Mouse (Mus musculus) heart, embryonic 11.5 days (tissue): ENCODE results near the gene Akr1c6. TPM values are rescaled to one million over a fixed set of nuclear protein-coding genes. Genes with fewer than 3 reads are reported as not detected.
"Not testable (repeated sequence)": the region's sequence is repeated elsewhere in the genome, so short reads cannot be mapped to it uniquely, and the experiment has no call there.

ENCODE experiments used
- ATAC-seq: fragments of 200-750 bp; cut with Nextera tagmentation; replicated peaks from 2 replicates; pipeline ENCODE4 v1.8.0; 2017; ENCODE audit warnings: moderate library complexity; ENCODE audit not compliant: insufficient number of reproducible peaks, low FRiP score, low TSS enrichment
- H3K27ac ChIP-seq: fragments of 300-500 bp; sonication (generic); 2 replicates; pipeline ENCODE4 v1.5.1; 2014; ENCODE audit warnings: mild to moderate bottlenecking, low read depth, low read length
- H3K27me3 ChIP-seq: fragments of 300-500 bp; sonication (generic); 2 replicates; pipeline ENCODE4 v1.6.1; 2014; ENCODE audit warnings: mild to moderate bottlenecking, low read length, mixed read lengths; ENCODE audit not compliant: control insufficient read depth, insufficient read depth
- H3K36me3 ChIP-seq: fragments of 300-500 bp; sonication (generic); 2 replicates; pipeline ENCODE4 v1.6.1; 2014; ENCODE audit warnings: mild to moderate bottlenecking, low read length, moderate library complexity, mixed read lengths; ENCODE audit not compliant: control insufficient read depth, insufficient read depth
- H3K4me1 ChIP-seq: fragments of 300-500 bp; sonication (generic); 2 replicates; pipeline ENCODE4 v1.6.1; 2014; ENCODE audit warnings: low read length; ENCODE audit not compliant: control insufficient read depth, insufficient read depth
- H3K4me2 ChIP-seq: fragments of 300-500 bp; sonication (generic); 2 replicates; pipeline ENCODE4 v1.6.1; 2014; ENCODE audit warnings: mild to moderate bottlenecking, moderate library complexity
- H3K4me3 ChIP-seq: fragments of 300-500 bp; sonication (generic); 2 replicates; pipeline ENCODE4 v1.5.1; 2014; ENCODE audit warnings: low read depth, low read length
- H3K9ac ChIP-seq: fragments of 300-500 bp; sonication (generic); 2 replicates; pipeline ENCODE4 v1.6.1; 2014; ENCODE audit warnings: mild to moderate bottlenecking, low read depth, low read length, moderate library complexity
- H3K9me3 ChIP-seq: fragments of 300-500 bp; sonication (generic); replicated peaks from 2 replicates; pipeline ENCODE4 v1.6.1; 2016; ENCODE audit warnings: low read length; ENCODE audit not compliant: control insufficient read depth
- WGBS: fragments of 180-500 bp; shearing (Covaris S2); extraction: QIAGEN DNeasy Blood & Tissue Kit; methylation state at CpG from one replicate; pipeline ENCODE4 v1.1.7; 2014; ENCODE audit not compliant: insufficient replicate concordance; 5-methylcytosine and 5-hydroxymethylcytosine counted together
- polyA plus RNA-seq: library from polyadenylated mRNA; unstranded; fragments of >200 nt; fragmentation: Nextera tagmentation; extraction: Ambion mirVana; gene quantifications from 2 replicates; pipeline ENCODE4 v1.2.1, GENCODE M21; 2014

Gene Akr1c6
- not detected in 2 replicates for polyA plus RNA-seq

DNA sequence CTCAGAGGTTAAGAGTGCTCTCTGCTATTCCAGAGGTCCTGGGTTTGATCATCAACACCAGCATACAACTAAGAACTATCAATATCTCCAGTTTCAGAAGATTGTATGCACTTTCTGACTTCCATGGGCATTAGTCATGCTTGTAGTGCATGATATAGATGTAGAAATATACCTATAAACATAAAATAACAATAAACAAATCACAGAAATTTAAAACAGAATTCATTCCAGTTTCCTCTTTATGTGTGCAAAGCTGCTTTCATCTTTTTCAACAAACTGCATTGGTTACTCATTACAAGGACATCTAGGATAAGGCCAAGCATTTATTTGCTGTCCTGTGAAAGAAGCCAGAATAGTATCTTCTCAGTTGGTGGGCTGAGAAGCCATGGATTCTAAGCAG, at the start of gene Akr1c6:
Akr1c6 (plus strand) TSS at position 301 of the 400 bp plus-strand sequence.
- no peaks in the 10 kb centered on the region for H3K27me3 ChIP-seq
- H3K9me3 ChIP-seq: no peaks in the 10 kb centered on the region
- no peak within 1 kb of the TSS for H3K4me2 ChIP-seq
- H3K36me3 ChIP-seq: no peaks in the 10 kb centered on the region
- H3K9ac ChIP-seq: no peak within 1 kb of the TSS
- no peak within 1 kb of the TSS for H3K27ac ChIP-seq
- no peak within 1 kb of the TSS for H3K4me3 ChIP-seq
- H3K4me1 ChIP-seq: no peaks in the 10 kb centered on the region
- ATAC-seq: no peak

DNA sequence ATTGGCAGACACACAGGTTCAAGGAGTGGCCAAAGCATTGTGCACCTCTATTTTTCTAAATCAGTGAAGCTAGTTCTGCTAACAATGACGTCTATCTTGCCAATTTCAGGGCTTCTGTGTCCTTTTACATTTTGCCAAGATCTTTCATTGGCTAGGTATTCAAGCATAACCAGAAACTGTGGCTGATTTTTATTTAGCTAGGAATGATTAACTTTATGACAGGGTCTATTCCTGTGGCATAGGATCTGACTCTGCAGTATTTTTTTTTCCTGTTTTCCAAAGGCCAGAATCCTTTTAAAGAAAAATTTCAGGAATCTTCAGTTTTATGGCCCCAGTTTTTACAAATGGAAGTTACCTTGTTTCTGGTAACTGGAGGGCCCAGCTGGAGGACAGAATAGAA, 49.2 kb upstream of the Akr1c6 start:
- no peaks in the 10 kb centered on the region for H3K9me3 ChIP-seq
- no peak overlapping the region for H3K9ac ChIP-seq
- no peak for ATAC-seq
- no peaks in the 10 kb centered on the region for H3K27me3 ChIP-seq
- WGBS: 77% methylated on average over 1 of the region's 1 CpGs
- H3K36me3 ChIP-seq: no peaks in the 10 kb centered on the region
- H3K4me2 ChIP-seq: no peak overlapping the region
- no peak overlapping the region for H3K27ac ChIP-seq
- H3K4me3 ChIP-seq: no peak overlapping the region
- no peaks in the 10 kb centered on the region for H3K4me1 ChIP-seq

DNA sequence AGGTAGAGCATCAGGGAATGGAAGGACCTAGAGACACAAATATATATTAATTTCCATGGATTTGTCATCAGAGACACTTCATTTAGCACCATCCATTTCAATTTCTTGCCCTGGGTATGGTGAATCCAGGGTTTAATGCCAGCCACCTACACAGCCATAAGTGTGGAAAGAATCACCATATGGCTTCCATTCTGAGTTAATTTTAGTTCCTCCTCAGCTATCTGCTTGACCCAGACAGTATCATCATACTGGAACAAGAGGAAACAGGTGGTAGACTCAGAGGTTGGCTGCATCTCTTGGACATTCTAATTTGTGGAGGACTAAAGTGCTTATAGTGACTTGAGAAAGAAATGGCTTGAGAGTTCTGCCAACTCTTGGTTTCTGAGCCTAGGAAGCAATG, 48.6 kb upstream of the Akr1c6 start:
- Histone ChIP-seq H3K36me3 (no peaks in the 10 kb centered on the region), H3K9me3 (no peaks in the 10 kb centered on the region), H3K4me1 (no peaks in the 10 kb centered on the region), H3K4me2 (no peak overlapping the region), H3K27me3 (no peaks in the 10 kb centered on the region), H3K27ac (no peak overlapping the region), H3K4me3 (no peak overlapping the region), H3K9ac (no peak overlapping the region)
- no peak for ATAC-seq

DNA sequence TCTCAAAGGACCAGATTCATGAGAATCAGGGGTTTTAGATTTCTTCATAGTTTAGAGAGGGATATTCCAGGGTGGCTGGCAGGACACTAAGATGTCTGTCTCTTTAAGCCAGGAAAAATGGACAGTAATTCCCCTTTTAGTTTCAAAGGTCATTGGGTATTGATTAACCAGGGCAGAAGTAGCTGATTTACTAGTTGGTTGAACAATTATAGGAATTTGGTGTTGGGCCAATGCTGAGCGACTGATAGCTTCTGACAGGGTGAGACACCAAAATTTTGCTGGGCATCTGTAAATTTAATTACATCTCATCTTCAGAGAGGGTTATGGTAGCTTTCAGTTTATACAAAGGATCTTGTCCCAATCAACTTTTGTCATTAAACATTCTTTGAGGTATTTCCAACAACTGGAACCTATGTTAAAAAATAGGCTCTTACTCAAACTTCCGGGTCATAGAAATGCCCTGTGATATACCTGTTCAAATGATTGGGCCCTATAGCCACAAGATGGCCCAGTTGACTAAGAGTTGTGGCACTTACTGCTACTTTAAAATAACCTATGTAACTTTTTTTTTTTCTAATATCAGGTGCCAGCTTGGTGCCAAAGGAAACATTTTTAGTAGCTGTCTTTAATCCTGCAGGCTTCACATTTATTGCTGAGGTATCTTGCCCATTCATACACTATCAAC, 45.2 kb upstream of the Akr1c6 start:
- Histone ChIP-seq H3K9me3 (no peaks in the 10 kb centered on the region), H3K9ac (no peak overlapping the region), H3K27me3 (no peaks in the 10 kb centered on the region), H3K4me3 (no peak overlapping the region), H3K27ac (no peak overlapping the region), H3K4me2 (no peak overlapping the region), H3K4me1 (no peaks in the 10 kb centered on the region), H3K36me3 (no peaks in the 10 kb centered on the region)
- WGBS: 71% methylated on average over 2 of the region's 2 CpGs
- ATAC-seq: no peak

DNA sequence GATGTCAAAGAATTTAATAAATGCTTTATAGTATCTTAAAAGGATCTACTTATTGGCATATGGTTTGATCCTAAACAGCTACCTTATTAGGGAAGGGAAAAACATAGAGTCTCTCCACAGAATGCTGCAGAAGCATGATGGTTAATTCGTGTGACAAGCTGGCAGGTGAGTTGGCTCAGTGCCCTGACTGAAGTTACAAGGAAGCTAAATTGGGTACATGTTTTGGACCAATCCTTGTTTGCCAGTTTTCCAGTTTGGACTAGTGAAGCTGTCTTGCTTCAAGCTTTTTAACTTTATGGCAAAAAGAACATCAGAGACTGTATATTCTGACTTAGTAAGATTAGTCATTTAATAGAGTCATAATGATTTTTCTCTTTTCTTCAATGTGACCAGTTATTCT, 33.7 kb upstream of the Akr1c6 start:
- H3K4me3 ChIP-seq, ATAC-seq, H3K4me2 ChIP-seq, H3K27ac ChIP-seq, H3K27me3 ChIP-seq, H3K36me3 ChIP-seq, H3K9ac ChIP-seq, H3K4me1 ChIP-seq, H3K9me3 ChIP-seq: not testable (repeated sequence)
- WGBS: 56% methylated on average over 1 of the region's 1 CpGs

DNA sequence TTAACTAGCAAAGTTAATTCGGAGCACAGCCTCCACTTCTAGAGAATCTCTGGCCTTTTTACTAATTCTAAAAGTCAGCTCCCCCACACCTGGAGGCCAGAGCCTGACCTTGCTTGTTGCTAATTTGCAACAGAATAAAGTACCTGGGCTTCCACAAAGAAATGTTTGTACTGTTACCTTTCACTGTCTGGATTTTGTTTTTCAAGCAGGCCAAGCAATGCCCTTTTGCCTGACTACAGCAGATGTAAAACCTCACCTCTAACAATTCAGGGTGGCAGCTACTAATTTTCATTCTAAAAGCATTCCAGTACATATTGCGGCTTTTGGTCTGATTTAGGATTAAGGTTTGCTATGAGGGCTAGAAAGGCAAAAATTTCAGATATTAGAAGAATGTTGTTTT, 33.3 kb upstream of the Akr1c6 start:
- no peaks in the 10 kb centered on the region; the same call in 1 of the 2 replicates for H3K9me3 ChIP-seq
- WGBS: 78% methylated on average over 2 of the region's 2 CpGs
- H3K4me3 ChIP-seq: no peak overlapping the region
- no peak overlapping the region for H3K9ac ChIP-seq
- no peak overlapping the region for H3K27ac ChIP-seq
- H3K36me3 ChIP-seq: no peaks in the 10 kb centered on the region
- H3K4me1 ChIP-seq: no peaks in the 10 kb centered on the region
- no peaks in the 10 kb centered on the region for H3K27me3 ChIP-seq
- H3K4me2 ChIP-seq: no peak overlapping the region
- ATAC-seq: no peak

DNA sequence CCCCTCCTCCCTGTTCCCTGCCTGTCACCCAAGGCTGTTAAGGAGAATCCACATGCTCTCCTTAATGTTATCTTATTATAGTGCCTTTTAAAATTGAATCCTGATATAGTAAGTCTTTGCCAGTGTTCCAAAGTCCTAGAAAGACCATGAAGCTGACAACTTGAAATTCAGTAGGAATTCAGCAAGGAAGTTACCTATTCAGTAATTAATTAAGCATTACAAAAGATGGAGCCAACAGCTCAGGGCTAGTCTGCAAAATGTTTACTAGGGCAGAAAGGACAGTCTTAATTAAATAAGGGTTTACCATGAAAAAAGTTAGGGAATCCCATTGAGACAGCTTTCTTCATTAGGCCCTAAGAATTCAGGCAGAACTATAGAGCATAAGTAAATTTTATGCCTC, 31.9 kb upstream of the Akr1c6 start:
- no peak overlapping the region for H3K4me3 ChIP-seq
- H3K9me3 ChIP-seq: no peaks in the 10 kb centered on the region; the same call in 1 of the 2 replicates
- no peak overlapping the region for H3K27ac ChIP-seq
- no peaks in the 10 kb centered on the region for H3K4me1 ChIP-seq
- ATAC-seq: no peak
- H3K27me3 ChIP-seq: no peaks in the 10 kb centered on the region
- no peak overlapping the region for H3K9ac ChIP-seq
- no peaks in the 10 kb centered on the region for H3K36me3 ChIP-seq
- H3K4me2 ChIP-seq: no peak overlapping the region

DNA sequence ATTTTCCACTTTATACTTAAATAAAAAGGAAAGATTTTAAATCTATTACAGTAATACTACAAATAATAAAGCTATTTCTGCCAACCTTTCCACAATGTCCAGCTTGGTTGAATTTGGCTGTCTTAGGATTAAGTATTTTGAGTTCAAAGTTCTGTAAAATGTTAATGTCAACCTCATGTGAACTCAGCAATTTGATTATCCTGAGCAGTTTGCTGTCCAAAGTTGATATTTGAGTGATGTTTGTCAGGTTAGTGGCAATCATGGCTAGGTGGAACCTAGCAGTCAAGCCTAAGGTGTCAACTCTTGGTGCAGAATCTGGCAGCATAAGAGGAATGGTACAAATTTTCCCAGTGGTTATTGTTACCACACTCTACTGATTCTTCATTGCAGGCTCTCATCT, 29.4 kb upstream of the Akr1c6 start:
- Histone ChIP-seq H3K27ac (no peak overlapping the region), H3K4me2 (no peak overlapping the region), H3K36me3 (no peaks in the 10 kb centered on the region), H3K4me1 (no peaks in the 10 kb centered on the region), H3K27me3 (no peaks in the 10 kb centered on the region), H3K9ac (no peak overlapping the region), H3K9me3 (no peaks in the 10 kb centered on the region), H3K4me3 (no peak overlapping the region)
- no peak for ATAC-seq

DNA sequence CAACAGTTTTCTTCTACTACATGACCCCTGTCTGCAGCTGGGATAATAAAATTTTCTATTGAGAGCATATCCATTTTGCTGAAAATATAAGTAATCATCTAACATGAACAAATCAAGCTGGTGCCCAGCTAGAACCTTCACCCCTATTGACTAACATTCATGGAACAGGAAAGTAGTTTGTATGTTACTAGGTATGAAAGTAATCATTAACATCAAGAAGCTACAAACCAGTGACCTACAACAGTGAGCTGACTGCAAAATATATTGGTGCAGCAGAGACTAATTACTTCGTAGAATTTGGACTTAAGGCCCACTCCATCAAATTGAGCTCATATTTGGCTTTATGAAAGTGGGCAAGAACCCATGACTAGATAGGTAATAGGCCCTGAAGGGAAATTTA, 27.3 kb upstream of the Akr1c6 start:
- Histone ChIP-seq H3K9ac (no peak overlapping the region), H3K4me1 (no peaks in the 10 kb centered on the region), H3K27ac (no peak overlapping the region), H3K27me3 (no peaks in the 10 kb centered on the region), H3K36me3 (no peaks in the 10 kb centered on the region), H3K4me3 (no peak overlapping the region), H3K9me3 (no peaks in the 10 kb centered on the region), H3K4me2 (no peak overlapping the region)
- 67% methylated on average over 1 of the region's 1 CpGs for WGBS
- no peak for ATAC-seq
